Mouse (Mus musculus): ENCODE data around the gene C7. TPM values are rescaled to one million over a fixed set of nuclear protein-coding genes. Genes with fewer than 3 reads are reported as not detected.

The C7 gene
- polyA plus RNA-seq, 1 experiment from 2014 or later: 0.15 TPM

Other genes starting within 250 kb of the C7 start
- not detected in 2 replicates for gene Mroh2b, start 165.0 kb downstream of the C7 start, polyA plus RNA-seq (2015; fragmentation: Nextera tagmentation; extraction: Ambion mirVana)
- gene Card6, start 44.8 kb upstream of the C7 start, polyA plus RNA-seq (2015; fragmentation: Nextera tagmentation; extraction: Ambion mirVana): 0.91 and 1.4 TPM in 2 replicates
- gene Rpl37, start 52.9 kb upstream of the C7 start, polyA plus RNA-seq (2015; fragmentation: Nextera tagmentation; extraction: Ambion mirVana): 448 and 621 TPM in 2 replicates
- 15.4 and 16.1 TPM in 2 replicates for gene Prkaa1, start 80.1 kb upstream of the C7 start, polyA plus RNA-seq (2015; fragmentation: Nextera tagmentation; extraction: Ambion mirVana)
- gene Ttc33, start 121.8 kb upstream of the C7 start, polyA plus RNA-seq (2015; fragmentation: Nextera tagmentation; extraction: Ambion mirVana): 34.8 and 37.8 TPM in 2 replicates
- 5.0 and 5.6 TPM in 2 replicates for gene Ptger4, start 180.4 kb upstream of the C7 start, polyA plus RNA-seq (2015; fragmentation: Nextera tagmentation; extraction: Ambion mirVana)

Data from limb, embryonic 15.5 days (tissue).